Mouse (Mus musculus): ENCODE data around the gene Rab38.

Rab38 gene

GRCm38 (mm10) chr7:88429786-88430691 lies at the start of gene Rab38:
Rab38 (plus strand) TSS chr7:88430273.
- DNase-seq (ENCODE audit: low spot score in 2 of 2), result peak in 1 of 2 experiments; percentile 0

DNA sequence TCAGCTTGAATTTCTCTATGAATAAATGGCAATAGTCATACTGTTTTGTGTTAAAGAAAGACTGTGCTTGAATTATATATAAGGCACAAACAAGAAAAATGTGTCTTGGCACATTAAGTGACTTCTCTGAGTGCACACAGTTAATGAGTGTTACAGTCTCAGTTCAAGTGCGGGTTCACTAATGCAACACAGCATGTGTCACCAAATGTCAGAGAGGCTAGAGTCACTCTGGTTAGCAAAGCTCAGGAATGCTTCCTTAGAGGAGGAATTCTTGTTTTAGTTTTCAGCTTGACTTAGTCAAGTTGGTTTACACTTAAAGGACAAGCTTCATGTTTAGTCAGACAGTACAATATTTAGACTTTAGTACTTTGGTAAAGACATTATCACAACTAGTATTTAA lies 35.5 kb upstream of the Rab38 start:
- no peak for DNase-seq (ENCODE audit: low spot score in 2 of 2)

DNA sequence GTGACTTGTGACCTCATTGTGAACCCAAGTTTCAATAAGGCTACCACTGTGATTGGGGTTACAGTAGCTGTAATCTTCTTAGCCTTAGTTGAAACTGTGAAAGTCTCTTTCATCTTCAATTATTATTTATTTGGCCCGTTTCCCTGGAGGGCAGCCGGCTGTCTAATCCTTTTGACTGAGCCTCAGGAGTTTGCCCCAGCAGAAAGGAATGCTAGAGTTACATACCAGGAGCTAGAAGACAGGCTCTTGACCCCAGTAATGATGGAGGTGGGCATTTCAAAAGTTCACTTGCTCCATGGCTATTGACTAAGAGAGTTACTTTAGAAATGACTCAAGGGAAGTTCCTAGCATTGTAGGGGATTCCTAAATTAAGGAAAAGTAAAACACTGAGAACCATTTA lies 34.3 kb upstream of the Rab38 start:
- DNase-seq (ENCODE audit: low spot score in 2 of 2), result no peak

DNA sequence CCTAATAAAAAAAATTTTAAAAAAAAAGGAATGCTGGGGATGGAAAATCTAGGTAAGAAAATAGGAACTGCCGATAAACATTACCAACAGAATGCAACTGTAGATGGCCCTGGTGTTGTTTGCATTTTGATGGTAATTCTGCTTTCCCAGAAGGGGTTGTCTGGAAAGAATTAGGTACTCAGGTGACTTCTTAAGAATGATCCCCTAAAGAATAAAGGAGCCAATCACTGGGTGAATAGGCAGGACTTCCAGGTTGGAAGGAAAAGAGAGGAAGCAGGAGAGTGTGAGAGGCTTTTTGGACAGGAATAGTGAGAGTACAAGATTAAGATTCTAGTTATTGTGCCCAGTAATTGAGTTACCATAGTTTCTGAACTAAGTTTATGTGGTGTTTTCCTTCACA lies 24.8 kb upstream of the Rab38 start:
- no peak for DNase-seq (ENCODE audit: low spot score in 2 of 2)

GRCm38 (mm10) chr7:88406466-88406865 lies 23.6 kb upstream of the Rab38 start:
- DNase-seq (ENCODE audit: low spot score in 2 of 2), result no peak

- DNase-seq (ENCODE audit: low spot score in 2 of 2), result no peak
Measured at GRCm38 (mm10) chr7:88421821-88422220, 8.3 kb upstream of the Rab38 start.

DNA sequence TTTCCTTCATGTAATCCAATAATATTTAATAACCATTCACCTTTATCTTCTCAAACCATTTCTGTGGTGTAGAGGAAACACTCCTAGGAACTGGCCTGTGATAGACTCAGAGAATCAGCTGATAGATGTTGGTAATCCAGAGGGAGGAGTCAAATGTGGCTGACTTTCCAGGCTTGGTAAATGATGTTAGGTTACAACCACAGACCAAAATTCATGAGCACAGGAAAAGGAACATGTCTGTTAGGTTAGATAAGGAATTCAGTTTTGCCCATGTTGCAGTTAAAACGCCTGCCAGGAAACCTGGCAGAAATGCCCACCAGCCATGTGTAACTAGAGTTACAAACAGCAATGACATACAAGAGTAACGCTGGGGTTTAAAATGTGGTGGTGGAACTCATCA lies 6.2 kb upstream of the Rab38 start:
- no peak for DNase-seq (ENCODE audit: low spot score in 2 of 2)

- no peak for DNase-seq (ENCODE audit: low spot score in 2 of 2)
Measured at GRCm38 (mm10) chr7:88425744-88426143, 4.3 kb upstream of the Rab38 start.

GRCm38 (mm10) chr7:88427484-88427883 lies 2.6 kb upstream of the Rab38 start:
- DNase-seq (ENCODE audit: low spot score in 2 of 2), result no peak

- no peak for DNase-seq (ENCODE audit: low spot score in 2 of 2)
Measured at GRCm38 (mm10) chr7:88430692-88431084, 615 bp downstream of the Rab38 start.

- DNase-seq (ENCODE audit: low spot score in 2 of 2), result no peak
Measured at GRCm38 (mm10) chr7:88440301-88440700, 10.2 kb downstream of the Rab38 start.

DNA sequence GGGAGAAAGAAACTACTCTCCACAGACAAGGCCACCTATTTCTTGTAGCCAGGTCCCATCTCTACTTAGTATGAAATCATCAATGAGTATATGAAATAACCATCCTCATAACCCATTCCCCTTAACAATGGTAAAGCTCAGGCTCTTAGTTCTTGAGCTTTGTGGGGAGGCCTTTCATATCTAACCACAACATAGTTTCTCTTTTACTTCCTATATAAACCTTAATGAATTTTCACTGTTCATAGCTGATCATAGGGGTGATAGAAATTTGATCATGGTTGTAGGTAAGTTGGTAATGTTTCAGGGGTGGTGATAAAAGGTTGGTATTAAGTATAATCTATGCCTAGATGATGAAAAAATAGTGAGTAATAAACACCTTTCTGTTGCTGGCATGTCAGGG lies 12.6 kb downstream of the Rab38 start:
- no peak for DNase-seq (ENCODE audit: low spot score in 2 of 2)

GRCm38 (mm10) chr7:88443435-88443834 lies 13.4 kb downstream of the Rab38 start:
- DNase-seq (ENCODE audit: low spot score in 2 of 2), result no peak

GRCm38 (mm10) chr7:88445320-88445903 lies 15.3 kb downstream of the Rab38 start:
- no peak for DNase-seq (ENCODE audit: low spot score in 2 of 2)

GRCm38 (mm10) chr7:88453234-88453633 lies 23.2 kb downstream of the Rab38 start:
- DNase-seq (ENCODE audit: low spot score in 2 of 2), result no peak

DNA sequence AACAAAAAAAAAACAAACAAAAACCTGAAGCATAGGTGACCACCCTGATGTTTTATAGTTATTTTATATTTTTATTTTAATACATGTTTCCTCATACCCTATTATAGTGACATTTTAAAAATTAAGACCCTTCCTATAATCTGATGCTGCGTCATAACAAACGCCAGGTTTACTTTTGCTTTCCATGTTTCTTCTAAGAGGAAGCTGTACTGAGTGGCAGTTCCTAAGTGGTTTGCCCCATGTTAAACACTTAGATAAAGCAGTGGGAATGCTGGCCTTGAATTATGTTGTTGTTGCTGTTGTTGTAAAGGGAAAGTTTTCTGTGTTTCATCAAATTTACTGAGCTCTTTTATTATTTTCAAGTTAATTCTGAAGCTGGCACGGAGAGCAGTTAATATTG lies 27.8 kb downstream of the Rab38 start:
- no peak for DNase-seq (ENCODE audit: low spot score in 2 of 2)

GRCm38 (mm10) chr7:88467754-88468153 lies 37.7 kb downstream of the Rab38 start:
- no peak for DNase-seq (ENCODE audit: low spot score in 2 of 2)

- no peak for DNase-seq (ENCODE audit: low spot score in 2 of 2)
Measured at GRCm38 (mm10) chr7:88482110-88482619, 52.1 kb downstream of the Rab38 start.

DNA sequence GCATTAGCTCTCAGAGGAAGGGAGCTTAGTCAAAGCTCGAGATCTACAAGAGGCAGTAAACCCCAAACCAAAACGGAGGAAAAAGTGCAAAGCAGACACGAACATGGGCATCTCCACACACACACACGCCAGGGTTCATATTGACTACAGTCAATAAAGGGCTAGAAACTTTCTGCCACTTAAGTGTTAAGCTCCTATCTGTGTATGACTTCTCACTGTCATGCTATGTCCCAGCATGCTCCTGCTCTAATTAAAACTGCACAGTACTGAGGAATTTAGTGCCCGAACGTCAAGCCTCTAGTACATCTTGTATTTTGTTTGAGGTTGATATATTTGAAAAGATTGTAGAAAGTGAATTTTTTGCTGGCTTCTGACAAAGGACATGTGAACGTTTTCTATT lies 52.6 kb downstream of the Rab38 start:
- DNase-seq (ENCODE audit: low spot score in 2 of 2), result no peak

DNA sequence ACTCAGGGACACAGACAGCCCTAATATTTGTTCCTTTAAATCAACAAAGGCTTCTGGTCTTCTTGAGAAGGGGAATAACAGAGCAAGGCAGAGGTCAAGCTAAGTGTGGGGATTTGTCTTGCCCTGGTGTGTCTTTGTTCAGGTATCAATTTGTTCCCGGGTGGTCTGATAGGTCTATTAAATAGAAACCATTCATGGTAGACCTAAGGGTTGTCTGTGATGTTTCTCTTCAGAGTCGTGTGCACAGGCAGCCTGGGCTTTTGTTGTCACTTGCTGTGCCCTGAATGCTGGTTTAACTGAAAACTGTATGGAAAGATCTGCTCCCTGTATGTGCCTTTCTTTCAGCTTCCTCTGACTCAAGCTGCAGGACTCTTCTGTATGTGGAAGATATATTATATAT lies 60.9 kb downstream of the Rab38 start:
- DNase-seq (ENCODE audit: low spot score in 2 of 2), result no peak

GRCm38 (mm10) chr7:88502217-88502817 lies 72.2 kb downstream of the Rab38 start:
- no peak for DNase-seq (ENCODE audit: low spot score in 2 of 2)

DNA sequence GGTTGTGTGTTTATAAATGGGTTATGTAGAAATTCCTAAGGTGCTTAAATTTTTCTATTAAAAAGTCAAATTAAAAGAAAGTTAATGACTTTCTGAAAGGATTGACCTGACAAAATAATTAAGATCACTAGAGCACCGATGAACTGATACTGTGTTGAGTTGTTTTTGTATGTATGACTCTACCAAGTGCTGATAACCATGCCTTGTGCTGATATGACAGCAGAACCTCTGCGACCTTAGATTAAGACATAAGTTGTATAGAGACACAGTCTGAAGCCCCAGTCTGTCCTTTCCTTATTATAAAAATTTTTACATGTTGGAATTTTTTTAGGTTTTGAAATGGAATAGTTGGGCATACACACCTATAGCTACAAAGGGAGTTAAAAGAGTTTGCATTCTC lies 79.7 kb downstream of the Rab38 start:
- DNase-seq (ENCODE audit: low spot score in 2 of 2), result no peak

DNA sequence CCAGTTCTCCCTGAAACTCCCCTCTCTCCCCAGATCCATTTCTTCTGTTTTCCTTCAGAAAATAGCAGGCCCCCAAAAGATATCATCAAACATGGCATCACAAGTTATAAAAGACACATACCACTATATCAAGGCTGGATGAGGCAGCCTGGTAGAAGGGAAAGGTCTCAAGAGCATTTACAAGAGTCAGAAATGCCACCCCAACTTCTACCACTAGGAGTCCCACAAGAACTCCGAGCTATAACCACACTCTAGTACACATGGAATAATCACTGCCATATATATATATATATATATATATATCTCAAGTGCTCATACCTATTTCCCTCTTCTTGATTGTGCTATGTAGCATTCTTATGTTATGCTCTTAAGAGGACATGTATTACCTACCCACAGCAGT lies 92.4 kb downstream of the Rab38 start:
- DNase-seq (ENCODE audit: low spot score in 2 of 2), result no peak
